Mouse (Mus musculus) bone marrow macrophage, adult 2 months (primary cell): ENCODE results near the gene Tarbp1.

Experiments used
- CTCF ChIP-seq: IDR thresholded peaks from 2 replicates; pipeline ENCODE4 v1.5.1; 2012; ENCODE audit warnings: low read depth, mild to moderate bottlenecking, low read length, moderate library complexity
- POLR2A ChIP-seq: IDR thresholded peaks from 2 replicates; pipeline ENCODE4 v1.6.1; 2012; ENCODE audit warnings: mild to moderate bottlenecking, low read depth, low read length, borderline replicate concordance

GRCm38 (mm10) chr8:126395386-126395785 is 79.5 kb downstream of the Tarbp1 start:
- TF ChIP-seq CTCF (no peak), POLR2A (no peak)
